ENCODE assay signal across 14 mouse cellular contexts in genomic region chr3:86873092-86873600, GRCm38 (mm10). TPM values are rescaled to one million over a fixed set of nuclear protein-coding genes. Genes with fewer than 3 reads are reported as not detected.
DNase-seq lines count a peak whose midpoint lies in the region; ATAC-seq and TF ChIP-seq lines count a peak whose summit lies in the region.
"Had no signal": no experiment of that assay in that cellular context is flagged by ENCODE, and none has a peak within 500 bp of the region (broad histone marks: within the 10 kb centered on the region; RNA-seq: fewer than 3 reads in every experiment).

No protein-coding gene starts in this region.

- WGBS in heart, adult 2 months = 77% methylated on average over 6 of the region's 6 CpGs
- 46% methylated on average over 6 of the region's 6 CpGs for WGBS in forebrain, embryonic 12.5 days
- WGBS in midbrain, embryonic 11.5 days = 61% methylated on average over 6 of the region's 6 CpGs
- WGBS in liver, postnatal 0 days (ENCODE audit: insufficient replicate concordance) = 78% methylated on average over 6 of the region's 6 CpGs

- H3K79me2 ChIP-seq in heart, adult 2 months (replicated peaks; ENCODE audit: control insufficient read depth, insufficient read depth, low read length) = no peaks in the 10 kb centered on the region

- H3K27ac ChIP-seq in heart, adult 2 months = no peak overlapping the region
- H3K27ac ChIP-seq in forebrain, embryonic 12.5 days = peak overlapping the region; percentile 56; the same call in 1 of the 2 replicates
- H3K27ac ChIP-seq in midbrain, embryonic 11.5 days (ENCODE audit: low read depth, low read length) = no peak overlapping the region
- no peak overlapping the region for H3K27ac ChIP-seq in liver, postnatal 0 days (ENCODE audit: low read depth)
- H3K27ac ChIP-seq: liver, embryonic 15.5 days had no signal

- ATAC-seq in forebrain, embryonic 12.5 days (ENCODE audit: low FRiP score) = peak; percentile 41; the same call in 1 of the 2 replicates
- peak; percentile 24; the same call in 1 of the 2 replicates for ATAC-seq in midbrain, embryonic 11.5 days (ENCODE audit: low FRiP score)
- no peak for ATAC-seq in liver, postnatal 0 days
- ATAC-seq: activated CD4-positive, CD25-positive, alpha-beta regulatory T cell, adult 4 months had no signal

- H3K27me3 ChIP-seq in heart, adult 2 months (ENCODE audit: control insufficient read depth, insufficient read depth, low read length) = no peaks in the 10 kb centered on the region
- no peaks in the 10 kb centered on the region for H3K27me3 ChIP-seq in forebrain, embryonic 12.5 days
- no peaks in the 10 kb centered on the region for H3K27me3 ChIP-seq in midbrain, embryonic 11.5 days (ENCODE audit: control insufficient read depth, insufficient read depth, low read length)
- H3K27me3 ChIP-seq in liver, postnatal 0 days (ENCODE audit: insufficient read depth, low read length) = no peaks in the 10 kb centered on the region
- H3K27me3 ChIP-seq: CH12.LX; liver, embryonic 15.5 days had no signal

- DNase-seq in heart, adult 11 months = peak; percentile 24
- DNase-seq in heart, adult 2 months = no peak
- DNase-seq in NIH3T3 (ENCODE audit: low read depth) = peak; percentile 37
- DNase-seq in midbrain, embryonic 11.5 days (ENCODE audit: low spot score, missing footprints) = peak; percentile 86
- DNase-seq in liver, postnatal 0 days = no peak
- no peak for DNase-seq in ovary, postnatal 14 days (ENCODE audit: low spot score)
- no peak for DNase-seq in thymus, postnatal 10 days (ENCODE audit: low spot score in 2 of 2)
- DNase-seq: gastrocnemius, postnatal 14 days; right cerebral cortex, postnatal 25 days; thymus, adult 18-20 months had no signal

- no peak overlapping the region for H3K4me2 ChIP-seq in forebrain, embryonic 12.5 days
- no peak overlapping the region for H3K4me2 ChIP-seq in midbrain, embryonic 11.5 days
- H3K4me2 ChIP-seq in liver, postnatal 0 days (ENCODE audit: low read depth, low read length) = no peak overlapping the region
- H3K4me2 ChIP-seq: liver, embryonic 15.5 days had no signal

- H3K4me3 ChIP-seq in heart, adult 2 months = no peak overlapping the region
- H3K4me3 ChIP-seq in forebrain, embryonic 12.5 days (replicated peaks) = no peak overlapping the region
- no peak overlapping the region for H3K4me3 ChIP-seq in midbrain, embryonic 11.5 days (ENCODE audit: low read depth, low read length)
- H3K4me3 ChIP-seq in liver, postnatal 0 days (ENCODE audit: low read depth, low read length) = no peak overlapping the region
- H3K4me3 ChIP-seq: liver, embryonic 15.5 days had no signal

- intact Hi-C loops in heart, adult 2 months (cut with DNase I) = no loop called here

- TF ChIP-seq CTCF in heart, adult 2 months (IDR thresholded peaks at IDR 0.05) = no peak
- no peak for TF ChIP-seq CTCF in liver, postnatal 0 days (IDR thresholded peaks at IDR 0.05; ENCODE audit: low read depth)

- H3K36me3 ChIP-seq in heart, adult 2 months (ENCODE audit: control insufficient read depth, insufficient read depth, low read length) = no peaks in the 10 kb centered on the region
- H3K36me3 ChIP-seq in forebrain, embryonic 12.5 days (replicated peaks) = no peaks in the 10 kb centered on the region
- H3K36me3 ChIP-seq in midbrain, embryonic 11.5 days (ENCODE audit: control insufficient read depth, insufficient read depth, low read length) = no peaks in the 10 kb centered on the region
- no peaks in the 10 kb centered on the region for H3K36me3 ChIP-seq in liver, postnatal 0 days (replicated peaks; ENCODE audit: insufficient read depth, low read length)
- H3K36me3 ChIP-seq: liver, embryonic 15.5 days had no signal

- H3K9ac ChIP-seq in heart, adult 2 months (ENCODE audit: low read depth, low read length) = no peak overlapping the region
- no peak overlapping the region for H3K9ac ChIP-seq in forebrain, embryonic 12.5 days
- no peak overlapping the region for H3K9ac ChIP-seq in midbrain, embryonic 11.5 days (ENCODE audit: low read length)
- no peak overlapping the region for H3K9ac ChIP-seq in liver, postnatal 0 days (replicated peaks)
- H3K9ac ChIP-seq: liver, embryonic 15.5 days had no signal

- TF ChIP-seq POLR2A in heart, adult 2 months (IDR thresholded peaks at IDR 0.05; ENCODE audit: insufficient read depth, low read depth, low read length) = no peak

- H3K4me1 ChIP-seq in heart, adult 2 months (ENCODE audit: control insufficient read depth, insufficient read depth, low read length) = peaks cover 1% of the 10 kb centered on the region; the same call in 1 of the 2 replicates
- H3K4me1 ChIP-seq in forebrain, embryonic 12.5 days = peaks cover 36% of the 10 kb centered on the region
- H3K4me1 ChIP-seq in midbrain, embryonic 11.5 days (ENCODE audit: control insufficient read depth, insufficient read depth, low read length) = peaks cover 9% of the 10 kb centered on the region
- H3K4me1 ChIP-seq in liver, postnatal 0 days (ENCODE audit: insufficient read depth) = no peaks in the 10 kb centered on the region
- H3K4me1 ChIP-seq: liver, embryonic 15.5 days had no signal

- no peaks in the 10 kb centered on the region for H3K9me3 ChIP-seq in forebrain, embryonic 12.5 days
- H3K9me3 ChIP-seq in midbrain, embryonic 11.5 days (ENCODE audit: control insufficient read depth, low read length) = no peaks in the 10 kb centered on the region
- H3K9me3 ChIP-seq in liver, postnatal 0 days (ENCODE audit: low read length) = no peaks in the 10 kb centered on the region
- H3K9me3 ChIP-seq: liver, embryonic 15.5 days had no signal

- TF ChIP-seq EP300 in heart, adult 2 months (IDR thresholded peaks at IDR 0.05; ENCODE audit: insufficient read depth, low read depth, low read length) = no peak
- TF ChIP-seq EP300 in liver, postnatal 0 days (IDR thresholded peaks at IDR 0.05; ENCODE audit: low read depth) = no peak

RNA-seq across cellular contexts. Expression of gene Dclk2, which starts 47.5 kb away (rescaled TPM):
- 1 to 10 TPM; 1.1 to 1.5 TPM for total RNA-seq in heart, adult 2 months (2021)
- polyA plus RNA-seq in heart, adult 2 months (2012; rRNA removed) = 2.6 TPM in 2 replicates
- 79.3 and 104 TPM in 2 replicates for polyA plus RNA-seq in forebrain, embryonic 12.5 days (2016; fragmentation: Nextera tagmentation; extraction: Ambion mirVana)
- polyA plus RNA-seq in midbrain, embryonic 11.5 days (2014; fragmentation: Nextera tagmentation; extraction: Ambion mirVana) = 23.0 and 23.1 TPM in 2 replicates
- 5.7 and 5.9 TPM in 2 replicates for polyA plus RNA-seq in liver, postnatal 0 days (2015; fragmentation: Nextera tagmentation; extraction: Ambion mirVana)

Comparison
In these comparisons a context has a peak if more than half of its experiments do, and no peak if none do; other contexts are left out.
1. DNase-seq: peak in heart, adult 11 months (single experiment), NIH3T3 (single experiment) and midbrain, embryonic 11.5 days (single experiment); none in heart, adult 2 months (0 of 2), liver, postnatal 0 days (single experiment), ovary, postnatal 14 days (single experiment) and thymus, postnatal 10 days (0 of 2).